Mouse (Mus musculus) adrenal gland, adult (tissue): Measurements from ENCODE around the gene Gclc.

Experiments used
- DNase-seq, 2 experiments: peaks; one replicate each; pipeline ENCODE4 v3.0.0; 2022 to 2023; ENCODE audit warnings: low spot score in 1 of 2; ENCODE audit not compliant: inconsistent age in 2 of 2

Gene Gclc

GRCm38 (mm10) chr9:77781453-77782163 lies 27.3 kb downstream of the Gclc start:
- DNase-seq, result peak in 1 of 2 experiments; percentile 73

- DNase-seq, result no peak
These were observed 27.9 kb downstream of the Gclc start for GRCm38 (mm10) chr9:77782201-77782600.

GRCm38 (mm10) chr9:77783006-77783405 lies 28.7 kb downstream of the Gclc start:
- no peak for DNase-seq

- DNase-seq, result no peak
These were observed 31.1 kb downstream of the Gclc start for GRCm38 (mm10) chr9:77785466-77785865.

GRCm38 (mm10) chr9:77787936-77788335 lies 33.6 kb downstream of the Gclc start:
- no peak for DNase-seq

- peak; percentile 29 to 49 for DNase-seq
These were observed 35.4 kb downstream of the Gclc start for GRCm38 (mm10) chr9:77789615-77790348.

GRCm38 (mm10) chr9:77793838-77794237 lies 39.5 kb downstream of the Gclc start:
- DNase-seq, result no peak

- peak; percentile 49 to 73 for DNase-seq
These were observed 48.1 kb downstream of the Gclc start for GRCm38 (mm10) chr9:77802461-77802860.

GRCm38 (mm10) chr9:77806426-77806825 lies 52.1 kb downstream of the Gclc start:
- no peak for DNase-seq

GRCm38 (mm10) chr9:77806842-77807668 lies 52.7 kb downstream of the Gclc start:
- peak; percentile 85 to 96 for DNase-seq

- no peak for DNase-seq
These were observed 54.1 kb downstream of the Gclc start for GRCm38 (mm10) chr9:77808481-77808880.

GRCm38 (mm10) chr9:77818858-77819257 lies 64.5 kb downstream of the Gclc start:
- DNase-seq, result no peak

- DNase-seq, result no peak
These were observed 65.0 kb downstream of the Gclc start for GRCm38 (mm10) chr9:77819318-77819717.

- DNase-seq, result no peak
These were observed 66.5 kb downstream of the Gclc start for GRCm38 (mm10) chr9:77820836-77821235.

- DNase-seq, result peak in 1 of 2 experiments; percentile 59
These were observed 71.1 kb downstream of the Gclc start for GRCm38 (mm10) chr9:77825380-77825961.

GRCm38 (mm10) chr9:77826237-77826636 lies 71.9 kb downstream of the Gclc start:
- DNase-seq, result no peak

- DNase-seq, result peak; percentile 59 to 62
These were observed 74.2 kb downstream of the Gclc start for GRCm38 (mm10) chr9:77828531-77828965.

GRCm38 (mm10) chr9:77834259-77834993 lies 80.1 kb downstream of the Gclc start:
- DNase-seq, result peak; percentile 25 to 61

- DNase-seq, result no peak
These were observed 80.8 kb downstream of the Gclc start for GRCm38 (mm10) chr9:77835122-77835521.

- peak in 1 of 2 experiments; percentile 28 for DNase-seq
These were observed 81.4 kb downstream of the Gclc start for GRCm38 (mm10) chr9:77835756-77836155.
